Mouse (Mus musculus) cerebellum, postnatal 36 days (tissue): ENCODE data around the gene Hsf4.
A peak's percentile ranks its signal among the peaks of the same experiment; 100 is the strongest.
"Not testable (repeated sequence)": the region's sequence is repeated elsewhere in the genome, so short reads cannot be mapped to it uniquely, and the experiment has no call there.

ENCODE experiments used
- DNase-seq, 2 experiments: peaks; one replicate each; pipeline ENCODE4 v3.0.0; 2021 to 2022; ENCODE audit warnings: mixed read lengths in 2 of 2

Gene Hsf4

DNA sequence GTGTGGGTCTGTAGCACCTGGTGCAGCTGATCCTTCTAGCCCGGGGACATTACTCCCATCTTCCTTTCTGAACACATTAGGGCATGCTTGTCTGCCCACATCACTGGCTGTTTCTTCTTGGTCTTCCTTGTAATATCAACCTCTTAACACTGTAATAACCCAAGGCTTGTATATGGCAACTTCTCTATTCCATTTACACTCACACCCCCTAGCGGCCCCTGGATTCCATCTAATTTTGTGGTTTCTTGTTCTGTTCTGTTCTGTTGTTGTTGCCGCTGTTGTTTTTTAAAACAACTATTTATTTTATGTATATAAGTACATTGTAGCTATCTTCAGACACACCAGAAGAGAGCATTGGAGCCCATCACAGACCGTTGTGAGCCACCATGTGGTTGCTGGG, 17.3 kb downstream of the Hsf4 start:
- DNase-seq: no peak

GRCm38 (mm10) chr8:105288231-105288630, 18.6 kb downstream of the Hsf4 start:
- DNase-seq: no peak

GRCm38 (mm10) chr8:105288958-105289732, 19.5 kb downstream of the Hsf4 start:
- peak; percentile 95 to 96 for DNase-seq

DNA sequence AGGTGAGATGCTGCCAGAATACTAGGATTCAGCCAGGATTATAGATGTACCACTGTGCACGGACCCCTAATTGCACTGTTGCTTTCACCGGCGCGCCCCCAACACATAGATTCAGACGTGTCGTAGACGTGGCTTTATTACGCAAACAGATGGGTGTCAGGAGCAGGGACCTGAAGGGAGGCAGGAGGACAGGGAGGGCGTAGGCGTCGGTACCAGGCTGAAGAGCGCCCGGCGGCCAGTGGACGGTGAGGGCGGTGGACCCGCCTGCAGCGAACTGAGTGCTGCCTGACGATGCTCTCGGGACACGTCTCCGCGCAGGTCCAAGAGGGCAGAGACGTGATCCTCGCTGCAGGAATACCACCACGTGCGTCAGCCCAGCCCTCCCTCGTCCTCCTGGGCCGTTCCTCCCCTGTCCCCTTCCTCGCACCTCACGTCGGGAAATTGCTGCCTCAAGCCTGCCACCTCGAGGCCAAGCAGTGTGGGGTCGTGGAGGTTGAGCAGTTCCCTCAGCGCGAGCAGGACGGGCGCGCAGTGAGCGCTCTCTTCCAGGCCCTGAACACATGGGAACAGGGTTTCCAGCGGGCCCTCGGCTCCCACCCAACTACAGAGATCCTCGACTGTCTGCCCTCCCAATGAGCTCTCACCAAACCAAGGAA, 20.3 kb downstream of the Hsf4 start, which contains the start of gene 4931428F04Rik:
4931428F04Rik (minus strand) TSS at position 60 of the 656 bp plus-strand sequence.
- DNase-seq: peak; percentile 62 to 66

DNA sequence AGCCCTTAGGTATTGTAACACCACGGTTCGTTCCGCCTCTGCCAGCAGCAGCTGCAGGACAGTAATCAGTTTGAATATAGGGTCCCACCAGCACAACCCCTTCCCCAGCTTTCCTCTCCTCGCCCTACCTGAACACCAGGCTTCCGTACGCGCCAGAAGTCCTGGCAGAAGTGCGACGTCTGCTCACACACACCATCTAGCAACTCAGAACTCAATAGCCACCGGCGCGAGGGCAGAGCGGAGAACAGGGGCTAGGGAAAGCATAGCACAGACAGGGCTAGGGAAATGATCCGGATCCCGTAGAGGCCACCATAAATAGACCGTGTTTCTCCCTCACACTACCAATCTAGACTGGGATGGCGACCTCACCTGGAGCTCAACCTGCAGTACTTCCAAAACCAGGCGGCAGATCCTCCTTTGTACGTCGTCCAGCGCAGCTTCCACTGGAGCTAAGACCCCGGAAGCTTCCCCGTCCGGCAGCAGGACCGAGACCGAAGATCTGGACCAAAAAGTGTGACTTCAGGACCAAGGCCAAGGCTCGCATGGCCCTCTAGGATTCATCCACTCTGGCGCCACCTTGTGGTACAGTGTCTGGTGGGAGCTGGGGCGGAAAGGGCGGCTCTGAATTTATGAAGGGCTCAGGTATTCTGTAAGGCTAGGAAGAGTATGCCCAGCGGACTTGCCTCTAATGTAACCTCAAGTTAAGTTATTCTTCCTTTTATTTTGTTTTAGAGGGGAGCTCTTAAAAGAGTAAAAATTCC, 21.1 kb downstream of the Hsf4 start:
- peak; percentile 91 to 92 for DNase-seq

DNA sequence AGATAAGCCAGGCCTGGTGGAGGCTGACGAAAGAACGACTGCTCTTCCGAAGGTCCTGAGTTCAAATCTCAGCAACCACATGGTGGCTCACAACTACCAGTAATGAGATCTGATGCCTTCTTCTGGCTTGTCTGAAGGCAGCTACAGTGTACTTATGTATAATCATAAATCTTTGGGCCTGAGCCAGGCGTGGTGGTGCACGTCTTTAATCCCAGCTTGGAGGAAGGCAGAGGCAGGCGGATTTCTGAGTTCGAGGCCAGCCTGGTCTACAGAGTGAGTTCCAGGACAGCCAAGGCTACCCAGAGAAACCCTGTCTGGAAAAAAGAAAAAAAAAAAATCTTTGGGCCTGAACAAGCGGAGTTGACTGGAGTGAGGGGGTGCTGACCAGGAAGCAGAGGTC, 21.8 kb downstream of the Hsf4 start:
- DNase-seq: not testable (repeated sequence)

GRCm38 (mm10) chr8:105291802-105292201, 22.2 kb downstream of the Hsf4 start:
- not testable (repeated sequence) for DNase-seq

DNA sequence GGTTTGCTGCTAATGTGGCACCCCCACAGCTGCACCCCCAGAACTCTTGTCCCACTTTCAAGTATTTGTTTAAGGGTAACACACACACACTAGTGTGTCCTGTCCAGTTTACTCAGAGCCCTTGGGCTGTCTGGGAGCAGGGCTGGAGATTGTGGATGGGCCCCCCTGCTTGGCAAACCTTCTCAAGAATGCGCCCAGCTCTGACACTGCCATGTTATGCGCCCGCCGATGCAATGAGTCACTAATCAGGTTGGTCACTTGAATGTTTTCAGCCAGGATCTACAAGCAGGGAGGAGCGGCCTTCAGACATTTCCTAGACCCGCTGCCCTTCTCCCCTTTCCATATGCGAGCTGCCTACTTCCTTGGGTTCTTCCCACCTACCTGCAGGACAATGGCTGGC, 22.9 kb downstream of the Hsf4 start:
- peak in 1 of 2 experiments; percentile 29 for DNase-seq

DNA sequence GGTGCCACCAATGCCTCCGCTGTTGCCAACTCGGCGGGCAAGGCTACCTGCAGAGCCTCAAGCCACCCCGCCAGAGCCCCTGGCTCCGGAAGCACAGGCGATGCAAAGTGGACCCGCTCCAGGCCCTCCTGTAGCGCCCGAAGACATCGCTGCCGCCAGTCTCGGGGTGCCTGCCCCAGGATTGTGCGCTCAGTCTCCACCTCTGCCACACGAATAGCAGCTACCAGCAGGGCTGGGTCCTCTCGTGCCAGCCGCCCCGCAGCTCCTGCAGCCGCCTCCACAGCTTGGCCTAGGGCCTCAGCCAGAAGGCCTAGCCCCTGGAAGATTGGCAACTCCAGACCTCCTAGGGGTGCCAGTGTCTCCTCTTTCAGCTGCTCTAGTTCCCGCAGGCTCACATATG, 23.8 kb downstream of the Hsf4 start:
- DNase-seq: peak; percentile 75 to 77

GRCm38 (mm10) chr8:105294776-105295175, 25.2 kb downstream of the Hsf4 start:
- no peak for DNase-seq

- no peak for DNase-seq
These were observed 25.7 kb downstream of the Hsf4 start for GRCm38 (mm10) chr8:105295256-105295655.

DNA sequence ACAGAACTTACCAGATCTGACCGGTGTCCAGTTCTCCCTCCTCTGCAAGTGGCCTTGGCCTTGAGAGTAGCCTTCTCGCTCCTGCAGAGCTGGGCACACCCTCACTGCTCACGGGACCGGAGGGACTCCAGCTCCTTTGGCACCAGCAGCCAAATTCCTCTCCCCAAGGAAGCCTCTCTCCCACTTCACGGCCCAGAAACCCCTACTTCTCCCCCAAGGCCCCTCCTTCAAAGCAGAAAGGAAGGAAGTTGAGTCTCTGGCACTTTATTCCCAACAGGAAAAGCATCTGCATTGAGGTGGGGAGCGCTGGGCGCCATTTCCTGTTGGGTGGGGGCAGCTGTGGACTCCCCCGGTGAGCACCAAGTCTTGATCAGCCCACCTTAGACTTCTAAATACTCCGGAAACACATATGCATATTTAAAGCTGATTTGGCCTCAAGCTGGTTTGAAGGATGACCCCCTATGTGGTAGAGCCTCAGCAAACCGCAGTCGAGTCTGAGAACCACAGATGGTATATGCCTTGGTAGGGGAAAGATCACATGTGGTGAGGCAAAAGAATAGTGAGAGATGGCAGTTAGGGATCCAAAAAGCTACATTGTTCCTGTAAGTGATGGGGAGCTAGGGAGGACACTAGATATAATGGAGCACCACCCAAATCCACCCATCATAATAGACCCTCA, 26.4 kb downstream of the Hsf4 start, which contains the start of gene Exoc3l:
Exoc3l (minus strand) TSS at position 207 of the 679 bp plus-strand sequence.
- no peak for DNase-seq

- DNase-seq: peak; percentile 91 to 92
These were observed 28.1 kb downstream of the Hsf4 start, which contains the start of gene E2f4 for GRCm38 (mm10) chr8:105297511-105298192. E2f4 (plus strand) TSS chr8:105297663.

GRCm38 (mm10) chr8:105298351-105299252, 29.0 kb downstream of the Hsf4 start:
- DNase-seq: no peak

GRCm38 (mm10) chr8:105299962-105300361, 30.4 kb downstream of the Hsf4 start:
- DNase-seq: no peak

- no peak for DNase-seq
These were observed 33.8 kb downstream of the Hsf4 start for GRCm38 (mm10) chr8:105303396-105303795.

DNA sequence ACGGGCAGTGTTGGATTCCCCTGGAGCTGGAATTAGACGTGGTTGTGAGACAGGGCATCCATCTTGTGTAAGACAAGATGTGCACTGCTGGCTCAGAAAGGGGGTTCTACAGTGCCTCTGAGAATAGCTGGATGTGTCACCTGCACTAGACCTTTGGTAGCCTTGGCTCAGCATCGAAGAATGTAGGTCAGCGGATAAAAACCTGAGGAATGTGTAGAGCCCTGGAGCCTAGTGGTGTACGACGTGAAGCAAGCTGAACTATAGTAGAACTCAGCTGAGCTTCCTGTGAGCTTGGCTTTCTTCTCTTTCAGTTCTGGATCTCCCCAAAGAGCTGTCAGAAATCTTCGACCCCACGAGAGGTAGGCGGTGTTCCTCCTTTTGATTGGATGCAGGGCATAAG, 34.3 kb downstream of the Hsf4 start:
- no peak for DNase-seq

GRCm38 (mm10) chr8:105304325-105305210, 35.0 kb downstream of the Hsf4 start:
- no peak for DNase-seq

DNA sequence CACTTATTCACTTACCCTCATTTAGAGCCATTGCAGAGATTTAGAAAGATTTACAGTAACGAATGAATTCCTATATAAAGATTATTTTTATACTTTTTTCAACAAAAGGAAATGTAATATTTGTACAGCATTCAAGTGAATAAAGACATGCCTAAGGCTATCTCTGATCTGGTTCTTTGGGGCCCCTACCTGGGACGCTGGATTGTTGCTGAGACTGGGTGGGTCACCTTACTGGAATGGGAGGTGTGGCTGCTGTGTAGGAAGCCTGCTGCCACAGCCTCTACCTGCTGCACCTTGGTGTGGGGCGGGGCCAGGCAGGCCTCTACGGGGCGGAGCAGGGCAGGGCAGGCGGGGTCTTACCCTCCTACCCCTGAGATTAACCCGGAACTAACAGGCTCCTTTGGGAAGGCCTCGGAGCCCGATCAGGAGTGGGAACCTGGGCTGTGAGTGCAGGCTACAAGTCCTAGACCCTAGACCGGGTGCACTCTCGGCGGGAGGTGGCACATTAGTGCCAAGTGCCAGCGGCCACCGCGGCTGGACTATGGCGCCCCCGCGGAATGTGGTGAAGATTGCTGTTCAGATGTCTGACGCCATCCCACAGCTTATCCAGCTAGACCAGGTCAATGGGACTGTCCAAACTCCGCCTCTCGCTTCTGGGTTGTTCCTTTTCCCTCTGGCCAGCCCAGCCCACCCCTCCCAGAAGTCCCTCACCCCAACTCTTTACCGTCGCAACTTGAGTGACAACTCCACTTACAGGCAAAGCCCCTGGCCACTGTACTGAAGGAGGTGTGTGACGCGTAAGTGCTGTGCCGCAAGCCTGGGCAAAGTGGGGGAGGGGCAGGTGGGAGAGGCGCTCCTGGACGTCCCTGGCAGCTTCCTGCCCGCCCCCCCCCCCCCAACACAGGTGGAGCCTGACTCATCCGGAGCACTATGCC, 35.9 kb downstream of the Hsf4 start, which contains the start of gene Elmo3:
Elmo3 (plus strand) TSS at position 391 of the 935 bp plus-strand sequence.
- DNase-seq: peak; percentile 75 to 79
